Mouse (Mus musculus) limb, embryonic 14.5 days (tissue): Measurements from ENCODE around the gene Dpyd. TPM values are rescaled to one million over a fixed set of nuclear protein-coding genes. Genes with fewer than 3 reads are reported as not detected.

Experiments used
- ATAC-seq: fragments of 200-750 bp; cut with Nextera tagmentation; 2 replicates; pipeline ENCODE4 v1.8.0; 2017; ENCODE audit warnings: low read depth, moderate number of reproducible peaks, moderate TSS enrichment; ENCODE audit not compliant: low FRiP score
- DNase-seq: peaks from one replicate; pipeline ENCODE4 v3.0.0-alpha.2; 2015; ENCODE audit warnings: low spot score
- H3K27ac ChIP-seq: fragments of 300-500 bp; sonication (generic); replicated peaks from 2 replicates; pipeline ENCODE4 v1.5.1; 2014; ENCODE audit warnings: low read depth, mild to moderate bottlenecking, low read length, moderate library complexity, mixed read lengths
- H3K27me3 ChIP-seq: fragments of 300-500 bp; sonication (generic); 2 replicates; pipeline ENCODE4 v1.6.1; 2014; ENCODE audit warnings: low read length, mixed read lengths; ENCODE audit not compliant: control insufficient read depth, insufficient read depth
- H3K36me3 ChIP-seq: fragments of 300-500 bp; sonication (generic); 2 replicates; pipeline ENCODE4 v1.6.1; 2014; ENCODE audit warnings: mild to moderate bottlenecking, low read length, moderate library complexity, mixed read lengths; ENCODE audit not compliant: control insufficient read depth, insufficient read depth
- H3K4me1 ChIP-seq: fragments of 300-500 bp; sonication (generic); 2 replicates; pipeline ENCODE4 v1.6.1; 2014; ENCODE audit warnings: antibody characterized with exemption, low read length, mixed read lengths; ENCODE audit not compliant: control insufficient read depth, insufficient read depth
- H3K4me2 ChIP-seq: fragments of 300-500 bp; sonication (generic); replicated peaks from 2 replicates; pipeline ENCODE4 v1.6.1; 2014; ENCODE audit warnings: low read depth, mild to moderate bottlenecking, low read length, moderate library complexity; ENCODE audit not compliant: severe bottlenecking
- H3K4me3 ChIP-seq: fragments of 300-500 bp; sonication (generic); replicated peaks from 2 replicates; pipeline ENCODE4 v1.5.1; 2014; ENCODE audit warnings: low read length
- H3K9ac ChIP-seq: fragments of 300-500 bp; sonication (generic); 2 replicates; pipeline ENCODE4 v1.6.1; 2014; ENCODE audit warnings: mild to moderate bottlenecking, low read depth, low read length, moderate library complexity; ENCODE audit not compliant: severe bottlenecking
- H3K9me3 ChIP-seq: fragments of 300-500 bp; sonication (generic); 2 replicates; pipeline ENCODE4 v1.6.1; 2016; ENCODE audit warnings: low read length; ENCODE audit not compliant: control insufficient read depth
- POLR2A ChIP-seq: fragments of 200-500 bp; IDR thresholded peaks from 2 replicates; pipeline ENCODE4 v1.8.0; 2012; ENCODE audit warnings: inconsistent platforms, mild to moderate bottlenecking, moderate library complexity, borderline replicate concordance; ENCODE audit not compliant: insufficient read depth, insufficient read length; ENCODE audit errors: extremely low read depth
- WGBS: fragments of 180-500 bp; shearing (Covaris S2); extraction: QIAGEN DNeasy Blood & Tissue Kit; methylation state at CpG from one replicate; pipeline ENCODE4 v1.1.7; 2014; 5-methylcytosine and 5-hydroxymethylcytosine counted together
- polyA plus RNA-seq, 2 experiments: library from polyadenylated mRNA; depleted of rRNA in 1 of 2; stranded (reverse) in 1 of 2; unstranded in 1 of 2; fragments of >200 nt; fragmentation: Nextera tagmentation in 1 of 2; extraction: Ambion mirVana in 1 of 2; gene quantifications; 2 replicates each; pipeline versions ENCODE4 v1.2.1 to v1.2.3; 2012 to 2014

The Dpyd gene
- polyA plus RNA-seq, 2 experiments: 3.1 to 5.2 TPM

- DNase-seq: no peak
- WGBS: 13% methylated on average over 1 of the region's 1 CpGs
- Histone ChIP-seq H3K27me3 (no peaks in the 10 kb centered on the region), H3K9ac (no peak overlapping the region), H3K9me3 (no peaks in the 10 kb centered on the region), H3K4me2 (no peak overlapping the region), H3K4me1 (no peaks in the 10 kb centered on the region), H3K4me3 (no peak overlapping the region), H3K36me3 (no peaks in the 10 kb centered on the region), H3K27ac (no peak overlapping the region)
- TF ChIP-seq POLR2A: no peak
- ATAC-seq: no peak
Observed at GRCm38 (mm10) chr3:119063642-119064041, 501.7 kb downstream of the Dpyd start.

- Histone ChIP-seq H3K27me3 (no peaks in the 10 kb centered on the region), H3K36me3 (no peaks in the 10 kb centered on the region), H3K4me2 (no peak overlapping the region), H3K27ac (no peak overlapping the region), H3K9me3 (no peaks in the 10 kb centered on the region), H3K9ac (no peak overlapping the region), H3K4me1 (no peaks in the 10 kb centered on the region), H3K4me3 (no peak overlapping the region)
- TF ChIP-seq POLR2A: no peak
- DNase-seq (no peak), ATAC-seq (no peak)
- WGBS: 79% methylated on average over 7 of the region's 7 CpGs
Observed at GRCm38 (mm10) chr3:119064746-119065145, 502.8 kb downstream of the Dpyd start.

- WGBS: 76% methylated on average over 9 of the region's 9 CpGs
- TF ChIP-seq POLR2A: no peak
- no peak for DNase-seq
- Histone ChIP-seq H3K9ac (no peak overlapping the region), H3K4me1 (no peaks in the 10 kb centered on the region), H3K27ac (no peak overlapping the region), H3K36me3 (no peaks in the 10 kb centered on the region), H3K4me2 (no peak overlapping the region), H3K9me3 (no peaks in the 10 kb centered on the region), H3K27me3 (no peaks in the 10 kb centered on the region), H3K4me3 (no peak overlapping the region)
- ATAC-seq: no peak
Observed at GRCm38 (mm10) chr3:119067221-119067620, 505.3 kb downstream of the Dpyd start.

GRCm38 (mm10) chr3:119086618-119087017, 524.7 kb downstream of the Dpyd start:
- ATAC-seq (no peak), DNase-seq (peak; percentile 42)
- no peaks in the 10 kb centered on the region for H3K9me3 ChIP-seq

GRCm38 (mm10) chr3:119095223-119095886, 533.4 kb downstream of the Dpyd start:
- H3K9me3 ChIP-seq: no peaks in the 10 kb centered on the region
- H3K4me1 ChIP-seq: no peaks in the 10 kb centered on the region
- H3K36me3 ChIP-seq: no peaks in the 10 kb centered on the region
- H3K4me3 ChIP-seq: no peak overlapping the region
- H3K4me2 ChIP-seq: no peak overlapping the region
- no peaks in the 10 kb centered on the region for H3K27me3 ChIP-seq
- no peak overlapping the region for H3K9ac ChIP-seq
- DNase-seq (no peak), ATAC-seq (no peak)
- WGBS: 83% methylated on average over 5 of the region's 5 CpGs
- H3K27ac ChIP-seq: no peak overlapping the region
- no peak for TF ChIP-seq POLR2A

More at GRCm38 (mm10) chr3:119086618-119087017, 524.7 kb downstream of the Dpyd start:
- Histone ChIP-seq H3K36me3 (no peaks in the 10 kb centered on the region), H3K9ac (no peak overlapping the region), H3K4me1 (no peaks in the 10 kb centered on the region), H3K27ac (no peak overlapping the region), H3K27me3 (no peaks in the 10 kb centered on the region), H3K4me3 (no peak overlapping the region), H3K4me2 (no peak overlapping the region)
- TF ChIP-seq POLR2A: no peak
- WGBS: 61% methylated on average over 1 of the region's 1 CpGs
